Mouse (Mus musculus): ENCODE data around the gene Commd4. TPM values are rescaled to one million over a fixed set of nuclear protein-coding genes. Genes with fewer than 3 reads are reported as not detected.

Gene Commd4
- polyA plus RNA-seq, 1 experiment from 2014 or later: 106 TPM

DNA sequence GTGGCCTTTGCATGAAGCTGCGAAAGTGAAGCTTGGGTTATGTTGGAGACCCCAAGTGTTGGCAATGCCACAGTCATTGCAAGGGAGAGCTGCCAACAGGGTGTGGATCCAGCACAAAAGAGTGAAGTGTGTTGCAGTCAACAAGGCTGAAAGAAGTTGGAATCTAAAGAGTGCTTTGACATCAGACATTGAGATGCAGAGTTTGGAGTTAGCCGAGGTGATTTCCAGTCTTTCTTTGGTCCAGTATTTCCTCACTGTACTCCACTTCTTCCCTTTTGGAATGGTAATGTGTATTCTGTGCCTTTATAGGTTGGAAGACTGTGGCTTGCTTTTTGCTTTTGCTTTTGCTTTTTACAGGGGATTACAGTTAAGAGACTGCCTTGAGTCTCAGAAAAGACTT is 8.0 kb upstream of the Commd4 start:
- no peak for DNase-seq (ENCODE audit: low spot score)
- WGBS: 82% methylated on average over 2 of the region's 2 CpGs

DNA sequence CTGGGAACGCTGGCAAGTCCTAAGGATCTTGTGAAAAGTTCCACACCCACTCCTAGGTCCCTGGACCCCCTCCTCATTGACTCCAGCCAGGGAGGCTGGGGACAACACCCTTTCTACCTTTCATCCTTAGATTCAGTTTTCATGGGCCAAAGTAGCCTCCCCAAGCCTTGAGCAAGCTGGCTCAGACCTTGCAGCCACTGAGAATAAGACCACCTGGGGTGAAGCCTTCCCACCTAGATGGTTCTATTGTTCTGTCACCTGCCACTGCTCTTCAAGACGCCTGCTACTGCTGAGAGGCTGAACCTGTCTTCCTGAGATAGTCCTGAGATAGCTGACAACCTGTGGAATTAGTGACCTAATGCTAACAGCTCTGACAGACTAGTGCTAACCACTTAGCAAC is 5.0 kb upstream of the Commd4 start:
- H3K4me1 ChIP-seq (ENCODE audit: insufficient read depth, low read depth, low read length): peaks cover 4% of the 10 kb centered on the region; the same call in 1 of the 2 replicates
- no peak overlapping the region for H3K4me2 ChIP-seq (replicated peaks; ENCODE audit: low read depth, low read length)
- no peak overlapping the region for H3K9ac ChIP-seq (replicated peaks; ENCODE audit: low read depth)
- TF ChIP-seq CTCF (IDR thresholded peaks at IDR 0.05): no peak
- TF ChIP-seq EP300 (IDR thresholded peaks at IDR 0.05): no peak
- ATAC-seq (no peak), DNase-seq (ENCODE audit: low spot score) (no peak)
- no peaks in the 10 kb centered on the region for H3K9me3 ChIP-seq (ENCODE audit: low read length)
- no peak overlapping the region for H3K4me3 ChIP-seq (ENCODE audit: low read depth, low read length)
- H3K27ac ChIP-seq (ENCODE audit: low read length): no peak overlapping the region
- H3K27me3 ChIP-seq (replicated peaks; ENCODE audit: insufficient read depth, low read length): no peaks in the 10 kb centered on the region
- WGBS: 27% methylated on average over 2 of the region's 2 CpGs
- no peaks in the 10 kb centered on the region for H3K36me3 ChIP-seq (ENCODE audit: insufficient read depth, low read length)

More for the DNA sequence above, 8.0 kb upstream of the Commd4 start:
- H3K9ac ChIP-seq (replicated peaks; ENCODE audit: low read depth): no peak overlapping the region
- no peaks in the 10 kb centered on the region for H3K9me3 ChIP-seq (ENCODE audit: low read length)
- no peak overlapping the region for H3K4me2 ChIP-seq (replicated peaks; ENCODE audit: low read depth, low read length)
- TF ChIP-seq EP300 (IDR thresholded peaks at IDR 0.05): no peak
- no peak for TF ChIP-seq CTCF (IDR thresholded peaks at IDR 0.05)
- H3K27ac ChIP-seq (ENCODE audit: low read length): no peak overlapping the region
- ATAC-seq: no peak
- no peaks in the 10 kb centered on the region for H3K36me3 ChIP-seq (ENCODE audit: insufficient read depth, low read length)
- H3K4me1 ChIP-seq (ENCODE audit: insufficient read depth, low read depth, low read length): no peaks in the 10 kb centered on the region
- no peak overlapping the region for H3K4me3 ChIP-seq (ENCODE audit: low read depth, low read length)
- no peaks in the 10 kb centered on the region for H3K27me3 ChIP-seq (replicated peaks; ENCODE audit: insufficient read depth, low read length)

DNA sequence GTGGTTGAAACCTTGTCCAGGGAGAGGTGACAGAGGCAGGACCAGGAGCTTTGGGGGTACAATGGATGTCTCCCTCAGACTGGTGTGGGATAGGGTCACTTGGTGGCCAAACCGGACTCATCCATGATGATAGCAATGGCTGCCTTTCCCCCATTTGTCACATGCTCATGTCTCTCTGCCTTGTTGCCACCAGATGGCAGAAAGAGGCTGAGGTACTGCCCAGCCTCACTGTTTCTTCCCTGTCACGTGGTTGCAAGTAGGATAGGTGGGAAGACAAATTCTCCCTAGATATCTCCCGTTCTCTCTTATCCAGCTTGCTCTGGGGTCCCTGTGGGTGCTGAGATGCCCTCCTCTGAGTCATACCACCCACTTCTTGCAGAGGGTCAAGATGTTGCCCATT is 4.4 kb upstream of the Commd4 start:
- TF ChIP-seq EP300 (IDR thresholded peaks at IDR 0.05) (no peak), CTCF (IDR thresholded peaks at IDR 0.05) (peak; percentile 78)
- Histone ChIP-seq H3K4me2 (replicated peaks; ENCODE audit: low read depth, low read length) (no peak overlapping the region), H3K27ac (ENCODE audit: low read length) (no peak overlapping the region), H3K9ac (replicated peaks; ENCODE audit: low read depth) (no peak overlapping the region), H3K27me3 (replicated peaks; ENCODE audit: insufficient read depth, low read length) (no peaks in the 10 kb centered on the region), H3K4me1 (ENCODE audit: insufficient read depth, low read depth, low read length) (peaks cover 8% of the 10 kb centered on the region; the same call in 1 of the 2 replicates), H3K4me3 (ENCODE audit: low read depth, low read length) (no peak overlapping the region), H3K36me3 (ENCODE audit: insufficient read depth, low read length) (no peaks in the 10 kb centered on the region), H3K9me3 (ENCODE audit: low read length) (no peaks in the 10 kb centered on the region)
- ATAC-seq (no peak), DNase-seq (ENCODE audit: low spot score) (peak; percentile 48)
- WGBS: 12% methylated on average over 3 of the region's 3 CpGs

DNA sequence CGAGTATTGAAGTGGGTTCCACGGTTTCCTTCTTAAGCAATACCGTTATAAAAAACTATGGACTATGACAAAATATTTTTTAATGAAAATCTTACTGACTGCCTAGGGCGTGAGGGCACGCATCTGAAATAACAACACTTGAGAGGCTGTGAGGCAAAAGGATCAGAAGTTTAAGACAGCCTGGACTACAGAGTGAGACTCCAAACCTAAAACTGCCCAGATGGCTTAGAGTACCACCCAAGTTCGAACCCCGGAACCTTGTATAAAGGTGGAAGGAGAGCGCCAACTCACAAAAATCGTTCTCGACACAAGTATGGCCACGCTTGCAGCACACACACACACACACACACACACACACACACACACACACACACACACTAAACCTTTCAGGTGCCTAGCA is 375 bp upstream of the Commd4 start:
- Histone ChIP-seq H3K27me3 (replicated peaks; ENCODE audit: insufficient read depth, low read length) (no peaks in the 10 kb centered on the region), H3K4me2 (replicated peaks; ENCODE audit: low read depth, low read length) (peak overlapping the region; percentile 98), H3K9me3 (ENCODE audit: low read length) (no peaks in the 10 kb centered on the region), H3K9ac (replicated peaks; ENCODE audit: low read depth) (no peak overlapping the region; the same call in 1 of the 2 replicates), H3K4me3 (ENCODE audit: low read depth, low read length) (peak overlapping the region; percentile 62), H3K4me1 (ENCODE audit: insufficient read depth, low read depth, low read length) (peaks cover 9% of the 10 kb centered on the region; the same call in 1 of the 2 replicates), H3K27ac (ENCODE audit: low read length) (no peak overlapping the region), H3K36me3 (ENCODE audit: insufficient read depth, low read length) (no peaks in the 10 kb centered on the region)
- 39% methylated on average over 11 of the region's 11 CpGs for WGBS
- TF ChIP-seq CTCF (IDR thresholded peaks at IDR 0.05): no peak
- TF ChIP-seq EP300 (IDR thresholded peaks at IDR 0.05): no peak; the same call in 1 of the 2 replicates
- DNase-seq (ENCODE audit: low spot score): no peak
- ATAC-seq: peak; percentile 19

DNA sequence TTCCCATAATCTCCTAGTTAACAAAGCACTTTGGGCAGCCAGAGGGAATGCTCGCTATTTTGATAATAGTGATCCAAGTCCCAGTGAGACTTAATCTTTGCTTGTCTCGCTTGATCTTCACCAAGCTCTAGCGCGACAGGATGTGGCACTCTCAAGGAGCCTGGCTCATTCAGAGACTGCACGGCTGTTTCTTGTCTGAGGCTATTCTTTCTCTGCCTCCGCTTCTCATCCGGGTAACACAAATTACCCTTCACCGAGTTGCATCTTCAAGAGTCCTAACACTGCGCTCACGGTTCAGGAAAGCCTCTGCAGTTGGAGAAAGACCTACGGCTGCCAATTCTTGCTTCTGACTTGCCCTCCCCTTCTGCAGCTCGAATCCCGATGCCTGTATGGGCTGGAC is 632 bp downstream of the Commd4 start:
- Histone ChIP-seq H3K4me3 (ENCODE audit: low read depth, low read length) (peak overlapping the region; percentile 62), H3K9me3 (ENCODE audit: low read length) (no peaks in the 10 kb centered on the region), H3K27ac (ENCODE audit: low read length) (0 out of 2 replicates have a peak overlapping the region, but pooled peaks have one; percentile 21), H3K27me3 (replicated peaks; ENCODE audit: insufficient read depth, low read length) (no peaks in the 10 kb centered on the region), H3K9ac (replicated peaks; ENCODE audit: low read depth) (peak overlapping the region; percentile 58), H3K4me1 (ENCODE audit: insufficient read depth, low read depth, low read length) (peaks cover 9% of the 10 kb centered on the region; the same call in 1 of the 2 replicates), H3K4me2 (replicated peaks; ENCODE audit: low read depth, low read length) (peak overlapping the region; percentile 98), H3K36me3 (ENCODE audit: insufficient read depth, low read length) (no peaks in the 10 kb centered on the region)
- DNase-seq (ENCODE audit: low spot score) (no peak), ATAC-seq (no peak)
- TF ChIP-seq EP300 (IDR thresholded peaks at IDR 0.05) (no peak), CTCF (IDR thresholded peaks at IDR 0.05) (no peak)
- 23% methylated on average over 13 of the region's 13 CpGs for WGBS

DNA sequence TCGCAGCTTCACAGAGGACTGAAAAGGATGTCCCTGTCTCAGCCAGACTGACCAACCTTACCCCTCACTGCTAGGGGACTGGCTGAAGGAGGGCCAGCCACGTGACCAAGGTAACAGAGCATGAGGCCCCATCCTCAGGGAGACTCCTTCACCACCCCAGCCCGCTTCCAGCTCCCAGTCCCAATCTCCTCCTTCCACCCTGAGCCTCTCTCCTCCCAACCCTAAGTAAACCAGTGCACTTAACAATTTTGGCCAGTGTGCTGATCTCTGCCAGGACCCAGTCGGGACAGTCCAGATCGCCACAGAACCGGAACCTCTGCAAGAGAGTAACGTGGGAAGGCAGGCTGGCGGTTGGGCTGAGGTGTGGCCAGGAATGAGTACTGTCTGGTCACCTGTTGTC is 1.3 kb downstream of the Commd4 start:
- no peak for TF ChIP-seq EP300 (IDR thresholded peaks at IDR 0.05)
- TF ChIP-seq CTCF (IDR thresholded peaks at IDR 0.05): no peak
- H3K4me3 ChIP-seq (ENCODE audit: low read depth, low read length): no peak overlapping the region
- 80% methylated on average over 7 of the region's 8 CpGs for WGBS
- no peak overlapping the region for H3K27ac ChIP-seq (ENCODE audit: low read length)
- no peak overlapping the region for H3K9ac ChIP-seq (replicated peaks; ENCODE audit: low read depth)
- H3K36me3 ChIP-seq (ENCODE audit: insufficient read depth, low read length): no peaks in the 10 kb centered on the region
- DNase-seq (ENCODE audit: low spot score) (no peak), ATAC-seq (no peak)
- H3K27me3 ChIP-seq (replicated peaks; ENCODE audit: insufficient read depth, low read length): no peaks in the 10 kb centered on the region
- H3K4me1 ChIP-seq (ENCODE audit: insufficient read depth, low read depth, low read length): peaks cover 9% of the 10 kb centered on the region; the same call in 1 of the 2 replicates
- no peak overlapping the region for H3K4me2 ChIP-seq (replicated peaks; ENCODE audit: low read depth, low read length)
- no peaks in the 10 kb centered on the region for H3K9me3 ChIP-seq (ENCODE audit: low read length)

DNA sequence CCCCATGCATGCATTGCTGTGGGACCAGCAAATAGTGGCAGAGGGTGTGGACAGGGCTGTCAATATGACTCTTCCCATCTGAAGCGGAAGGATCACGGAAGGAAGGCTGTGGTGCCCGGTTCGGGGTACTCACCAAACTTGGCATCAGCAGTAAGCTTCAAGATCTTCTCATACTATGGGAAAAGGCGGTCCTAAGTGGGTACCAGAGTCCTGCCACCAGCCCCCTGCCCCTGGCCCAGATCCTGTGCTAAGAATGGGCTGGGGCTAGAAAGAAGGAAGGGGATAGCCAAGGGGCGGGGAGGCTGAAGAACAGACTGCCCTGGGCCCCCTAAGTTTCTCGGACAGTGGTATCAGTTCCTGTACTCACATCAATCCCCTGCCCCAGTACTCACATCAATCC is 1.7 kb downstream of the Commd4 start:
- TF ChIP-seq EP300 (IDR thresholded peaks at IDR 0.05) (no peak), CTCF (IDR thresholded peaks at IDR 0.05) (no peak)
- WGBS: 97% methylated on average over 7 of the region's 7 CpGs

More for the DNA sequence above, 1.7 kb downstream of the Commd4 start:
- no peak for ATAC-seq
- Histone ChIP-seq H3K4me3 (ENCODE audit: low read depth, low read length) (no peak overlapping the region), H3K9me3 (ENCODE audit: low read length) (no peaks in the 10 kb centered on the region), H3K4me1 (ENCODE audit: insufficient read depth, low read depth, low read length) (peaks cover 9% of the 10 kb centered on the region; the same call in 1 of the 2 replicates), H3K4me2 (replicated peaks; ENCODE audit: low read depth, low read length) (no peak overlapping the region), H3K36me3 (ENCODE audit: insufficient read depth, low read length) (no peaks in the 10 kb centered on the region), H3K27ac (ENCODE audit: low read length) (no peak overlapping the region), H3K9ac (replicated peaks; ENCODE audit: low read depth) (no peak overlapping the region), H3K27me3 (replicated peaks; ENCODE audit: insufficient read depth, low read length) (no peaks in the 10 kb centered on the region)
- DNase-seq (ENCODE audit: low spot score): no peak

Measured in lung, postnatal 0 days (tissue).